Mouse (Mus musculus) retina, postnatal 7 days (tissue): ENCODE results near the gene Sycn.
A peak's percentile ranks its signal among the peaks of the same experiment; 100 is the strongest.
"Not testable (repeated sequence)": the region's sequence is repeated elsewhere in the genome, so short reads cannot be mapped to it uniquely, and the experiment has no call there.

Experiments used
- DNase-seq: peaks from one replicate; pipeline ENCODE4 v3.0.0-alpha.2; 2012; ENCODE audit warnings: low read depth, low spot score

Gene Sycn

GRCm38 (mm10) chr7:28540526-28540925, at the start of gene Sycn:
Gene Sycn (plus strand): TSS chr7:28540885.
- no peak for DNase-seq

DNA sequence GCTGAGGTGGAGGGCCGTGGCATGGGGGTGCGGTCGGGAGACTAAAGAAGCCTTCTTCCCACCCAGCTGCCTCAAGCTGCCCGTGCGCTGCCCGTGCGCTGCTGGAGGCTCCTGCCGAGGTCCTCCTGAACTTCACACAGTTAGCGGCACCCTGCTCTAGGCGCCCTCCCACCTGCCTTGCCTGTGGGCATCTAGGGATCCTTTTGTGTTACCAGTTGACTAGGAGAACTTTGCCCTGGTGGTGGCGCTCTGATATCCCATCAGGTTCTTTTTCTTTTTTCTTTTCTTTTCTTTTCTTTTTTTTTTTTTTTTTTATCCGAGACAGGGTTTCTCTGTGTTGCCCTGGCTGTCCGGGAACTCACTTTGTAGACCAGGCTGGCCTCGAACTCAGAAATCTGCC, 49.8 kb upstream of the Sycn start:
- no peak for DNase-seq

GRCm38 (mm10) chr7:28492310-28492709, 48.4 kb upstream of the Sycn start:
- DNase-seq: no peak

DNA sequence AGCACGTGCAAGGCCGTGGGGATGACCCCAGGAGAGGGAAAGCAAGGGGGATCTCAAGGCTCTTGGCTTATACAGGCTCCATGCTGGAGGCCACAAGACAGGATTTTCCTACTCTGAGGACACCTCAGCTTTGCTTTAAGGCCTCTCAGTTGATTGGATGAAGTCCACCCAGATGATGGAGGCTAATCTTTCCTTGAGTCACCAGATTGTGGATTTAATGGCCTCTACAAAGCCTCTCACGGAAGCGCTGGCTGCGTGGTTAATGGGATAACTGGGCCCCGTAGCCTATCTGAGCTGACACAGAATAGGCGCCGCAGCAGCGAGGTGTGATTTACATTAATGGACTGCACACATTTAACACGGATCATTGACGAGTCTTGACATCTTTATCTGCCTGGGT, 45.3 kb upstream of the Sycn start:
- DNase-seq: peak; percentile 74

DNA sequence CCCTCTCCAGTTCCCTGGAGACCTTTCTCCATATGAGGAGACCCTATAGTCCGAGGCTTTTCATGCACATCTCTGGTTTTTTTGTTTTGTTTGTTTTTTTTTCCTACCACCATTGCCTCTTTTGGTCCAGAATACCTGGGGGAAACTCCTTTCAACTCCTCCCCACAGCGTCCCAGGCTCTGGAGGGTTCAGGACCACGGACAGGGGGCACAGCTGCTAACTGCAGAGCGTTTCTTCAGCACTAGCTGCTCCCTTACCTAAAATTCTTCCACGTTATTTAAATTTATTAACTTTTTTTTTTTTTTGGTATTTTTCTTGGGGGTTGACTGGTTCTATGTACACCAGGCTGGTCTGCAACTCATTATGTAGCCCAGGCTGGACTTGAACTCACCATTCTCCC, 35.1 kb upstream of the Sycn start:
- DNase-seq: no peak

DNA sequence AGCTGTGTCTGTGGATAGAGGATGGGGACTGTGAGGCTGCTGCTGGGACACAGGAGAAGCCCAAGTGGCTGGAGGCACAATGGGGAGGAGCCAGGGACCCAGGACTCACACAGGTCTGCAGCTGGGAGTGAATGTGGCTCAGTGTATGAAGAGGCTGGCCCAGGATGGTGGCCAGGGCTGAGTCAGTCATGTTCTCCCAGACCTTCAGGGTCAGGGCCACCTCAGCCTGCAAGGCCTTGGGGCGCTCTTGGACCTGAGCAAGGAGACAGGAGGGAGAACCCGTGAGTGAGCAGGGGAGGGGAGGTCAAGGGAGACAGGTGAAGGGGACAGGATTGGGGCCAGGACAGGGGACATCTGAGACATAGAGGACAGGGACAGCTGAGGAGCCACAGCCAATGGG, 31.6 kb upstream of the Sycn start:
- DNase-seq: not testable (repeated sequence)

DNA sequence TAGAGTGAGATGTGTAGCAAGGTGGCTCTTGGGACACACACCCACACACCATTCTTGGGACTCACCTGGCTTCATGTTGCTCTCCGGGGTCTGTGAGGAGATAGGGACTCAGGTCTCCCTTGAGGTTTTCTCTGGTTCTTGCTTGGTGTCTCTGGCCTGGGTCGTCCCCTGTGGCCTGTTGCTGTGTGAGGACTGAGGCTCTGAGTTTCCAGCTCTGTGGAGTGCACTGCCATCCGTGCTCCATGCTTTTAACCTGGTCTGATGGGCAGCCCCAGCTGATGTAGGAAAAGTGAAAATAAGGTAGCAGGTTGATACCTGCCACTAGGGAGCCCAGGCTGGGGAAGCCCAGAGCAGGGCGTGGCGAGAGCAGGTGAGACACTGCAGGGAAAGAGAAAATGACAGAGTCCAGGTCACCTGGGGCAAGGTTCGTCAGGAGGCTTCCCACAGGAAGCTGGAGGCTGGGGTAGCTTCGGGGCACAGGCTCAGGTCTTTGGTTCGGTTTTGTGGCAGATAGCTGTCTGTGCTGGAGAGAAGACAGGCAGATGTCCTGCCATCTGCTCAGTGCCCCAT, 30.2 kb upstream of the Sycn start, which contains the start of gene Ifnl2:
Gene Ifnl2, minus strand, starts transcription at position 51 of the 570 bp plus-strand sequence.
- DNase-seq: not testable (repeated sequence)

GRCm38 (mm10) chr7:28511441-28511840, 29.2 kb upstream of the Sycn start:
- DNase-seq: no peak

DNA sequence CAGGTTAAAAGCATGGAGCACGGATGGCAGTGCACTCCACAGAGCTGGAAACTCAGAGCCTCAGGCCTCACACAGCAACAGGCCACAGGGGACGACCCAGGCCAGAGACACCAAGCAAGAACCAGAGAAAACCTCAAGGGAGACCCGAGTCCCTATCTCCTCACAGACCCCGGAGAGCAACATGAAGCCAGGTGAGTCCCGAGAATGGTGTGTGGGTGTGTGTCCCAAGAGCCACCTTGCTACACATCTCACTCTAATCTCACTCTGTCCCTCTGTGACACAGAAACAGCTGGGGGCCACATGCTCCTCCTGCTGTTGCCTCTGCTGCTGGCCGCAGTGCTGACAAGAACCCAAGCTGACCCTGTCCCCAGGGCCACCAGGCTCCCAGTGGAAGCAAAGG, 18.1 kb upstream of the Sycn start, which contains the start of gene Ifnl3:
Gene Ifnl3, plus strand, starts transcription at position 301 of the 400 bp plus-strand sequence.
- not testable (repeated sequence) for DNase-seq

- DNase-seq: peak; percentile 63
Measured at GRCm38 (mm10) chr7:28527922-28528719, 12.6 kb upstream of the Sycn start.

DNA sequence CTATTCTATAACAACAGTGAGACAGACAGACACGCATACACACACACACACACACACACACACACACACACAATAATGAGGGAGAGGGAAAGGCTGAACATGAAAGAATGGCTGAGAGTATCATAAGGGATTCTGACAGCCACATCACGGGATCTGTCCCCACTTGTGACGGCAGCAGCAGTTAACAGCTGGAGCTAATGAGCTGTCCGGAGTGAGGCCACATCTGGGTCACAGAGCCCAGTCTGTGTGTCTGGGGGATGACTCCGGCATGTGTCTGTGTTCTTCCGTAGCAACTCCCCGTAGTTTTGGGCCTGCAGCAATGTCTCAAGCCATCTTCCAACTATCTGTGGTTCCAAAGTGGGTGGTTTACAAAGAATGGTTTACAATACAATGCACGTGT, 8.7 kb upstream of the Sycn start:
- no peak for DNase-seq

- not testable (repeated sequence) for DNase-seq
Measured at GRCm38 (mm10) chr7:28538886-28539285, 1.8 kb upstream of the Sycn start.

DNA sequence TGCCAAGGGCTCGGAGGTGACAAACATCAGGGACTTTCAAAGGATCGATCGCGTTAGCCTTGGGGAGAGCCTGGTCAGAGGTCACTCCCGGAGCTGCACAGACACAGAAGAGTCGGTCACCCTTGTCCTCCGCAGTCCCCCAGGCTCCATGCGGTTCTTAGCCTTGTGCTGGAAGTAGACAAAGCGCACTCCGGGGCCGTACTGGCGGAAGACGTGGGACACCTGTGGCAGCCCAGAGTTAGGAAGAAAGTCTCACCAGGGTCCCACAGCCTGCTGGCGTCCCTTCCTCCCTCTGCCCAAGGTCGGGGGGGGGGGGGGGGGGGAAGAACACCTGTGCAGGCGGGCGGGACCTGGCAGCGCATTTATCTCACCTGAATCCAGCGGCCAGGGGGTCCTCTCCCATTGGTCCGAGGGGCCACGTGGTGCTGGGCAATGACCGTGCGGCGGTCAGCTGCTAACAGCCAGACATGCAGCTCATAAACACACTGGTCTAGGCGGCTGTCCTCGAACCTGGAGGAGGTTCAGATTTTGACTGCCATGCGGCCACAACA, 3.4 kb downstream of the Sycn start:
- DNase-seq: no peak

GRCm38 (mm10) chr7:28545048-28545890, 4.6 kb downstream of the Sycn start:
- no peak for DNase-seq

DNA sequence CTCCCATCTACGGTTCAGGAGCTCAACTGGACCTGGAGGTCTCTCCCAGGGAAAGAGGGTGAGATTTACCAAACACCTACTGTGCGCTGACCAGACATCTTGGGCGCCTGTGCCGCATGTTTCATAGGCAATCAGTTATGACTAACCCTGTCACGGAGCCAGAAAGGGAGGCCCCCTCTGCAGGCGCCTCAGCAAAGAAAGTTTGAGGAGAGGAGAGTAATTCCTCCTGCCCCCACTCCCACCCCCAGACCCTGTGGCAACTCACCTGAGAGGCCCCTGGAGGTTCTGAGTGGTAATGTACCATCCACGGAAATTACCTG, 5.2 kb downstream of the Sycn start:
- no peak for DNase-seq

GRCm38 (mm10) chr7:28546649-28547048, 6.0 kb downstream of the Sycn start:
- no peak for DNase-seq

- no peak for DNase-seq
Measured at GRCm38 (mm10) chr7:28547154-28547553, 6.5 kb downstream of the Sycn start, which contains the start of gene Nccrp1. Gene Nccrp1 (minus strand): TSS chr7:28547254.

- no peak for DNase-seq
Measured at GRCm38 (mm10) chr7:28547628-28548027, 6.9 kb downstream of the Sycn start.

DNA sequence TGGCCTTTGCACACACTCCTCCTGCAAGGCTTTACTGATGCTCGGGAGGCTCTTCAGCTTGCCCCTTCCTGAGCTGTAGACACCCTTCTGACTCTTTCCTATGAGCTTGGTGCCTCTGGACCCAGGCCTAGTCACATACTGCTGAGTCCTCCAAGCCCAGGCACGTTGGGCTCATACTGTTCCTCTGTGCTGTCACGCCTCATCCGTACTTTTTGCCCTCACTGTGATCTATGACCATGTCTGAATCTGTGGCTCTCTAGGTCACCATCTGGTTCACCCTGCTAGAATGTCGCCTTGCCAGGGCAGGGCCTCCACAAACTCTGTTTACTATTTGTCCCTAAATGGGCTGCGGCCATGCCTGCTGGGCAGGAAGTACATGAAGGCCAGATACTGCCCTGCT, 12.4 kb downstream of the Sycn start:
- DNase-seq: no peak

DNA sequence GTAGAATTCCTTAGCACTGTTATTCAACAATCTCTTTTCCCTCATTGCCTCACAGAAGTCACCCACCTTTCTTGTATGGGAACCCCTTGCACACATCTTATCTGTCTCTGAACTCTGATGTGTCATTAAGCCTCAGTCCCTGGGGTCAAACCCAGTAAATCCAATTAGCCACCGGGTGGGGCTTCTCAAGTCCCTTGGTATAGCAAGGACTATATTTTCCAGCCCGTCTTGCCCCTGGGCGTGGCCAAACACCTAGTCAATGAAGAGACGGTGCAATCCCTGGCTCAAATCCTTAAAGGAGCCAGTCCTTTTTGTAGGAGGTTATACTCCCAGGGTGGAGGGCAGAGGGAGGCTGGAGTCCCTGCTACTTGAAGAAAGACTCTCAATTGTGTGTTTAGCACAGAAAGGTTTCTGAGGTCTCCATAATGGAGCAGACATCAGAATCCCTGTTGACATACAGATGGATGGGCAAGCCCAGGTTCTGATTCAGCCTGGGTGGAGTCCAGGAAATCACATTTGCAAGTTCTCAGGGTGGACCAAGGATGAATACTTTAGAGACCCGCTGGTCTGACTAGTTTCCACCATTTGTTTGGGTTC, 15.4 kb downstream of the Sycn start:
- DNase-seq: peak; percentile 31

DNA sequence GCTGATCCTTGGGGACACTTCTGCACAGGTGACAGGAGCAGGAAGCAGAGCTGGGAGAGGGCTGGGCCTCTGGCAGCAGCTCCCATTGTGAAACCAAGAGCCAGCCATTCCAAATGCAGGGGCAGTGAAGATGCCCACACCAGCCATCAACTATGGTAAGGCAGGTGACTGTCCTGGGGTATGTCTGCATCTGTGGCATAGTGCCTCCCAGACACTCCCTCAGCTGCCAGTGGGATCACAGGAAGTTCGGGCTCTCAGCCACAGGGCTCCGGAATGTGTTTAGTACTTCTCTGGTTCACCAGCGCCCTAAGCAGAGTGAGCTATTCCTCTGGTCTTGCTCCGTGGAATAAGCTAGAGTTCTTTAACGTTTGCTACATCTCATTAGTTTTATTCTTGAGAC, 16.4 kb downstream of the Sycn start:
- no peak for DNase-seq

- no peak for DNase-seq
Measured at GRCm38 (mm10) chr7:28557708-28558107, 17.0 kb downstream of the Sycn start.
